Mouse (Mus musculus) frontal cortex, postnatal 14 days (tissue): ENCODE measurements around the gene Cdc42bpg.
A peak's percentile ranks its signal among the peaks of the same experiment; 100 is the strongest.

Source experiments
- DNase-seq, 2 experiments: peaks; one replicate each; pipeline ENCODE4 v3.0.0; 2022; ENCODE audit warnings: low spot score in 2 of 2

Cdc42bpg gene

DNA sequence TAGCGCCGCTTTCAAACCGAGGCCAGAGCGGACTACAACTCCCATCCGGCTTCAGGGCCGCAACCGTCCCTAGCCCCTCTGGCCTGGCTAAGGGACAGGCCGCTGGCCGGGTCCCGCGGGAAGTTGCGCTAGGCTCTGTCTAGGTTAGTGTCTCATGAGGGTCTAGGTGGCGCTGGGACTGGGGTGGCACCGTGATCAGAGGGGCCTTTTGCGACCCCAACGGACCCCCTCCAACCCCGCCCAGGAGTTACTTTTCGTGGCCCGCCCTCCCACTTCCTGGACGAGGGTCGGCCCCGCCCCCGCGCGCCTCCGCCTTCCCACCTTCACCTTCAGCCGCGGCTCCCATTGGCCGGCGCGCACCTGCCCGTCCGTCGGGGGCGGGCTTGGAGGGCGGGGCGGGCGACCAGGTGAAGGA lies at the start of gene Cdc42bpg:
Cdc42bpg (plus strand) TSS at position 320 of the 415 bp plus-strand sequence.
- peak in 1 of 2 experiments; percentile 38 for DNase-seq

GRCm38 (mm10) chr19:6260428-6260827 lies 45.8 kb upstream of the Cdc42bpg start:
- no peak for DNase-seq

GRCm38 (mm10) chr19:6260946-6261345 lies 45.3 kb upstream of the Cdc42bpg start:
- no peak for DNase-seq

DNA sequence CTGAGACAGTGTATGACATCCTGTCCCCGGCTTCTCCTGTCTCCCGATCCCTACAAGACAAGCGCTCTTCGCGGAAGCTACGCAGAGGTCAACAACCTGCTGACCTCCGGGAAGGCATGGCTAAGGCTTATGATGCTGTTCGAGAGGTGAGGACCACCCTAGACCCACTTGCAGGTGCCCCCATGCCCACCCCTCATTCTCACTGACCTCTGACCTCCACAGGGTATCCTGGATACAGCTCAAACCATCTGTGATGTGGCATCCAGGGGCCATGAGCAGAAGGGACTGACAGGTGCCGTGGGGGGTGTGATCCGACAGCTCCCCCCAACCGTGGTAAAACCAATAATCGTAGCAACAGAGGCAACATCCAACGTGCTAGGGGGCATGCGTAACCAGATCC lies 44.9 kb upstream of the Cdc42bpg start:
- no peak for DNase-seq

- DNase-seq: peak; percentile 41 to 54
Observed at GRCm38 (mm10) chr19:6262222-6262621, 44.0 kb upstream of the Cdc42bpg start.

DNA sequence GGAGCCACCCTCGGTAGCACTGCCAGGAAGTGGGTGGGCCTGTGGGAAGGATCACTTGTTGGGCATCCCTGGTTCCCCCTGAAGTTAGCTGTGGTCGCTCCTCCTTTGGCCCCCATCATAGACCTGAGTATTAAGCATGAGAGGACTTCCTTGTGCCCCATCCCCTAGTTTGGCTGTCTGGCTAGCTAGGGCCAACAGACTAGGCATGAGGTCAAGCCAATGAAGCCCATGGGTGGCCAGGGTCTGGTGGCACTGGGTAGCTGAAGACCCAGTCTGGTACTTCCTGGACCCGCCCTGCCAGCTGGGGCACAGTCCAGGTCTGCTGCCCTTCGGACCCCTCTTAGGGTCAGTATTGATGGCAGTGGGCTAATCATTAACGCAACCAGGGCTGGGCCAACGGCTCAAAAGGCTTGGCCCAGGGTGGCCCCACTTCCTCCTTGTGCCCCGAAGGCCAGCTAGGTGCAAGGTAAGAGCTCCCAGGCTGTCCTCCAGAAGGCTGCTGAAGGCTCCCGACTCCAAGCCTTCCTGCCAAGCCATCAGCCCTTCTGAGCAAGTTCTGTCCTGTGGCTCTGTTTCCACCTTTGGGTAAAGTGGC lies 43.3 kb upstream of the Cdc42bpg start:
- DNase-seq: no peak

DNA sequence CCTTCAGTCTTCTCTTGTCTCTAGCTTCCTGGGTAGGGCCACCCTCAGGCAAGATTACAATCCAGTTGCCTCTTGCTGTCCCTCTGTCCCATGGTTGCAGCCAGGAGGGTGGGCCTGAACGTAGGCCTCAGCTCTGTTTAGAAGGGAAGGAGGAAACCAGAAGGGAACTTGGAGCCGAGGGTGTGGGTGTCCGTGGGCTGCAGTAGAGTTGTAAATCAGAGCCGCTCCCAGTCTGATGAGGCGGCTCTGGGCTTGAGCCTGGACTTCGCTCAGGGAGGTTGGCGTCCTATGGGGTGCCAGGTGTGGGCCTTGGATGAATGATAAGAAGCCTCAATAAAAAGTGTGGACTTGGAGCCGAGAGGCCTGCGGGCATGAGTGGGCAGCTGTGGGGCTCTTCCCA lies 42.1 kb upstream of the Cdc42bpg start:
- no peak for DNase-seq

- no peak for DNase-seq
Observed at GRCm38 (mm10) chr19:6264945-6265344, 41.3 kb upstream of the Cdc42bpg start.

DNA sequence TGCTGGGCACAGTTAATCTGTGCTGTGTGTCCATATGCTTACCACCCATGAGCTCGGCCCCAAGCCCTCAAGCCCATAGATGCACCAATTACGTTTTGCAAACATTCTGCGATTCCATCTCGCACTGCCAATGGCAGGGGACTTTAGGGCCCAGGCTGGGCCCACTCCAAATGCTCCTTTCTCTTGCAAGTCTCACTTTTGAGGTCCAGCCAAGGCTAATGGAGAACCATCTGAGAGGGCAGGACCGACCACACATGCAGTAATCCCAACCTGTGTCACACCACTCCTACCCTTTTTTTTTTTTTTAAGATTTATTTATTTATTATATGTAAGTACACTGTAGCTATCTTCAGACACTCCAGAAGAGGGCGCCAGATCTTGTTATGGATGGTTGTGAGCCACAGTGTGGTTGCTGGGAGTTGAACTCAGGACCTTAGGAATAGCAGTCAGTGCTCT lies 40.5 kb upstream of the Cdc42bpg start:
- DNase-seq: no peak

- no peak for DNase-seq
Observed at GRCm38 (mm10) chr19:6267306-6268169, 38.7 kb upstream of the Cdc42bpg start.

GRCm38 (mm10) chr19:6268170-6268528 lies 38.1 kb upstream of the Cdc42bpg start:
- peak; percentile 63 to 79 for DNase-seq

GRCm38 (mm10) chr19:6268670-6269132 lies 37.6 kb upstream of the Cdc42bpg start:
- no peak for DNase-seq

GRCm38 (mm10) chr19:6269798-6270475 lies 36.3 kb upstream of the Cdc42bpg start:
- DNase-seq: no peak

DNA sequence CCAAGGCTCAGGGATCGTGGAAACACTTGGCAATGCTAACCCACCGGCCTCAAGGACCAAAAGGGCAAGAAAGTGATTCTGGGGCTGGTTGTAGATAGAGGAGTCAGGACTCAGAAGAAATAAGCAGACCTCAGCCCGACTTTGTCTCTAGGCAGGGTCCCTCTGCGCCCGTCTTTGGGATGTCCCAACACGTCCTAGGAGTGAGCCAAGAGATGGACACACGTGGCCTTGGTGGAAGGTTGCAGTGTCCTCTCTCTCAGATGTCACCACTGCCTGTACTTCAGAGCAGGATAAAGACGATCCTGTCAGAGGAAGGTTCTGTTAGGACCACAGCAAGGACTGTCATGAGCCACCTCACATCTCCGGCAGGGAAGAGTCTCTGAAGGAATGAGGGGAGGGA lies 35.6 kb upstream of the Cdc42bpg start:
- DNase-seq: no peak

DNA sequence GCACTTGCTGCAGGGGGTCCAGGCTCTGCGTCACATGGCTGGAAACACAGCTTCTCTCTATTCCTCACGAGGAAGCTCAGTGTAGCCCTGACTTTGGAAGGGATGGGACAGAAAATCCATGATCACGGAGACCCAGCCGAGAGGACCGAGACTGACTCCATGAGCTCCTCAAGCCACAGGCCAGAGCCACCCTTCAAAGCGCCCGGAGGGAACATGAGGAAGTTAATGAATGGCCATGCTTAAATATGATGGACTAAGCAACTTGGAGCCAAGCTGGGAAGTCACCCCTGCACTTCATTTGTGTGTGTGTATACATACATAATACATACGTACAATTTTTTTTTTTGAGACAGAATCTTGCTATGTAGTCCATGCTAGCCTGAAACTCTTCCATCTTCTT lies 35.0 kb upstream of the Cdc42bpg start:
- DNase-seq: no peak

DNA sequence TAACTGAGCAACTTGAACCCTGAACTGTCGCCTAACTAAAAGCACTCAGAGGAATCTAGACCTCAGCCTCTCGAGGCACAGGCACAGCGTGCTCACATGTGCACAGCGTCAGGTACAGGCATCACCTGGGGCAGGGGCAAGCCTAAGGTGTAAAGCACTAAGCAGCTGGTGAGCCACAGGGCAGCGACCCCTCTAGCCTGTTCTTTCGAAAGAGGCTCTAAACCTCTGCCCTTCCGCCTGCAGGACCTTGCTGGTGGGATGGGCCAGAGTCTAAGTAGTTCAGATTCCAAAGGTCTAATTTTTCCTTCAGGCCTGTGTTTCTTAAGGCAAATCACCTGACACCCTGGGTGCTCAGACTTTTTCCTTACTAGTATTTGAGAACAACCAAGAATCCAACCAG lies 34.2 kb upstream of the Cdc42bpg start:
- DNase-seq: no peak

- no peak for DNase-seq
Observed at GRCm38 (mm10) chr19:6272738-6273137, 33.5 kb upstream of the Cdc42bpg start.

GRCm38 (mm10) chr19:6273592-6273991 lies 32.7 kb upstream of the Cdc42bpg start:
- DNase-seq: no peak

- DNase-seq: no peak
Observed at GRCm38 (mm10) chr19:6273998-6274608, 32.2 kb upstream of the Cdc42bpg start.

DNA sequence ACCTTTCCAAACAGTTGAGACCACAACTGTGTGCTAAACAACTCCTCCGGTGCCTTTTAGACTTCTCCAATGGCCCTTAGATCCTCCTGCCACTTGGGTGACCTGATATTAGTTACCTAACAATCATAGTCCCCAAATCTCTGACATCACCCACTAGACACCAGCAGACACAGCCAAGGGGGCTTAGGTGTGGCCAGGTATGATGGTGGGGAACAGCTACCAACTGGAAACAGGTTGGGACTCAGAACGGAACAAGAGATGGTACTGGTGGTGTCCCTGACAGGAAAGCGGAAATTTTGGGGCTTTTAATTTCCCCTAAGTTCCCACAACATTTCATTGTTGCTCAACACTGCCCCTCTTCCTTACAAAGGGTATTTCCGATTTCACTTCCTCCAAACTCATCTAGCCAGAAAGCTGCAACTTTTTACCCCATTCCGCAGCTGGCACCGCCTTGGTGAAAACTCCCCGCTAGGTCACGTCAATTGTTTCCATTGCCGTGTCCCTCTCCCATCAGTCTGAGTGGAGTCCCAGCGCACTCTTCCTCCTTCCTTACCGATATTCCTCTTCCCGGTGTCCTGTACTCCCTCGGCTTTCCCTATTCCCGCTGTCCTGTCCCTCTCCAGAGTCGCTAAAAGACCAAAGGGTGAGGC lies 30.4 kb upstream of the Cdc42bpg start:
- peak in 1 of 2 experiments; percentile 22 for DNase-seq
